Mouse (Mus musculus): ENCODE measurements at regions not wholly inside any gene's neighbourhood (a gene's known extent, or its start where the extent isn't known, plus 50 kb on each side); places are given as distances from the start of the nearest gene placed in this dataset.

DNA sequence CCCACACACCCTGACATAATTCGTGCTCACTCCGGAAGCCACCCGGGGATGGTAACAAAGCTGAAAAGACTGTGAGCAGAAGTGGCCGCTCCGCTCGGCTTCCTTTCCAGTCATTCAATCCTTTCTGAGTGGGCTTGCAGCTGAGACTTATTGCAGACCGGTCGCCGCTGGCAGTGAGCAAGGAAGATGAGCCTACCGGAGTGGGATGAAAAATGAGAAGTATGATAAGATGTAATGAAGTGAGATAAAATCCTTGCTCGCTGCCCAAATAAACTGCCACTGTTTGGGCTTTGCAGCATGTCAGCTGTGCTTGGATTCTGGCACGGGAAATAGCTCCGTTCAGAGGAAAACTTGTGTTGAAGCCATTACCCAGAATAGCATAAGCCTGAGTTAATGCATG, 82.7 kb upstream of the Lingo2 start:
- DNase-seq: peak; percentile 35

Measured in right cerebral cortex, postnatal 14 days (tissue).